Mouse (Mus musculus) cerebellum, adult 2 months (tissue): ENCODE data around the gene Usp6nl. TPM values are rescaled to one million over a fixed set of nuclear protein-coding genes. Genes with fewer than 3 reads are reported as not detected.
A peak's percentile ranks its signal among the peaks of the same experiment; 100 is the strongest.

Experiments used
- DNase-seq, 2 experiments: peaks; one replicate each; pipeline ENCODE4 v3.0.0; 2021
- H3K27ac ChIP-seq: fragments of 200-500 bp; 2 replicates; pipeline ENCODE4 v1.5.1; 2012; ENCODE audit warnings: low read length, control low read depth, inconsistent platforms; ENCODE audit not compliant: insufficient read depth
- H3K27me3 ChIP-seq: fragments of 200-500 bp; 2 replicates; pipeline ENCODE4 v1.6.1; 2012; ENCODE audit warnings: inconsistent platforms, mild to moderate bottlenecking, low read length, moderate library complexity; ENCODE audit not compliant: control insufficient read depth, insufficient read depth
- H3K4me1 ChIP-seq: fragments of 200-500 bp; 2 replicates; pipeline ENCODE4 v1.6.1; 2011; ENCODE audit warnings: low read length; ENCODE audit not compliant: control insufficient read depth, insufficient read depth
- H3K4me3 ChIP-seq: fragments of 200-500 bp; replicated peaks from 2 replicates; pipeline ENCODE3; 2011; ENCODE audit warnings: mild to moderate bottlenecking, low read depth, low read length, control low read depth; ENCODE audit not compliant: insufficient read depth
- CTCF ChIP-seq: fragments of 200-500 bp; IDR thresholded peaks from 2 replicates; pipeline ENCODE4 v1.5.1; 2011; ENCODE audit warnings: low read depth, mild to moderate bottlenecking, control low read depth, low read length, moderate library complexity, borderline replicate concordance; ENCODE audit not compliant: insufficient read depth
- POLR2A ChIP-seq: fragments of 200-500 bp; IDR thresholded peaks from 2 replicates; pipeline ENCODE4 v1.6.1; 2011; ENCODE audit warnings: low read length, control low read depth, borderline replicate concordance; ENCODE audit not compliant: insufficient read depth
- WGBS: fragments of 180-500 bp; shearing (Covaris S2); methylation state at CpG from one replicate; pipeline ENCODE4 v1.1.7; 2018; 5-methylcytosine and 5-hydroxymethylcytosine counted together
- polyA plus RNA-seq: library from polyadenylated mRNA; depleted of rRNA; stranded (reverse); fragments of >200 nt; gene quantifications from 2 replicates; pipeline ENCODE4 v1.2.3, GENCODE M21; 2012; rRNA removed

Gene Usp6nl
- polyA plus RNA-seq, 1 experiment, result 16.5 TPM

GRCm38 (mm10) chr2:6484179-6484578 lies 161.7 kb downstream of the Usp6nl start:
- no peaks in the 10 kb centered on the region for H3K27me3 ChIP-seq
- no peak for TF ChIP-seq POLR2A
- TF ChIP-seq CTCF, result no peak
- H3K27ac ChIP-seq, result no peak overlapping the region
- WGBS, result 96% methylated on average over 3 of the region's 3 CpGs
- peaks cover 21% of the 10 kb centered on the region for H3K4me1 ChIP-seq
- H3K4me3 ChIP-seq, result no peak overlapping the region
- no peak for DNase-seq

- peaks cover 17% of the 10 kb centered on the region for H3K4me1 ChIP-seq
- no peak for TF ChIP-seq CTCF
- no peak for TF ChIP-seq POLR2A
- 28% methylated on average over 10 of the region's 10 CpGs for WGBS
- DNase-seq, result peak; percentile 68 to 82
- no peak overlapping the region for H3K4me3 ChIP-seq
- no peaks in the 10 kb centered on the region for H3K27me3 ChIP-seq
- no peak overlapping the region for H3K27ac ChIP-seq
Observed at GRCm38 (mm10) chr2:6487566-6488488, 165.4 kb downstream of the Usp6nl start.

GRCm38 (mm10) chr2:6488489-6489056 lies 166.1 kb downstream of the Usp6nl start:
- WGBS, result 32% methylated on average over 14 of the region's 14 CpGs
- Histone ChIP-seq H3K4me3 (no peak overlapping the region), H3K27me3 (no peaks in the 10 kb centered on the region), H3K4me1 (peaks cover 14% of the 10 kb centered on the region), H3K27ac (no peak overlapping the region)
- DNase-seq, result no peak
- TF ChIP-seq CTCF, result no peak
- TF ChIP-seq POLR2A, result no peak

GRCm38 (mm10) chr2:6490076-6490475 lies 167.6 kb downstream of the Usp6nl start:
- DNase-seq, result no peak
- TF ChIP-seq POLR2A (no peak), CTCF (no peak)
- WGBS, result 97% methylated on average over 6 of the region's 6 CpGs
- H3K4me1 ChIP-seq, result peaks cover 14% of the 10 kb centered on the region
- H3K27me3 ChIP-seq, result no peaks in the 10 kb centered on the region
- H3K27ac ChIP-seq, result no peak overlapping the region
- H3K4me3 ChIP-seq, result no peak overlapping the region

DNA sequence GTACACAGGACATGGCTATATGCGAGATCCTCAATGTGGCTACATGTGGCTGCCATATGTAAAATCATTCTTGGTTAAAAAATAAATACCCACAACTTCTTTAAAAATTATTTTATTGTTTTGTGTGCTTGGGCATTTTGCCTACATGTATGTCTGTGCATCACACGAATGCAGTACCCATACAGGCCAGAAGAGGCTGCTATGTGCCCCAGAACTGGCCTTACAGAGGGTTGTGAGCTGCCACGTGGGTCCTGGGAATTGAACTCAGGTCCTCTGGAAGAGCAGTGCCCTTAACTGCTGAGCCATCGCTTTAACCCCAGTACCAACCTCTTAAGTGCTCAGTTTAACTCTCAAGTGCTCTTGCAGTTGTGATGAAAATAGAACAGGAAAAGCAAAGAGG lies 168.4 kb downstream of the Usp6nl start:
- H3K4me3 ChIP-seq, result no peak overlapping the region
- peaks cover 14% of the 10 kb centered on the region for H3K4me1 ChIP-seq
- H3K27ac ChIP-seq, result no peak overlapping the region
- TF ChIP-seq CTCF, result no peak
- no peak for TF ChIP-seq POLR2A
- 91% methylated on average over 4 of the region's 4 CpGs for WGBS
- no peak for DNase-seq
- H3K27me3 ChIP-seq, result no peaks in the 10 kb centered on the region

DNA sequence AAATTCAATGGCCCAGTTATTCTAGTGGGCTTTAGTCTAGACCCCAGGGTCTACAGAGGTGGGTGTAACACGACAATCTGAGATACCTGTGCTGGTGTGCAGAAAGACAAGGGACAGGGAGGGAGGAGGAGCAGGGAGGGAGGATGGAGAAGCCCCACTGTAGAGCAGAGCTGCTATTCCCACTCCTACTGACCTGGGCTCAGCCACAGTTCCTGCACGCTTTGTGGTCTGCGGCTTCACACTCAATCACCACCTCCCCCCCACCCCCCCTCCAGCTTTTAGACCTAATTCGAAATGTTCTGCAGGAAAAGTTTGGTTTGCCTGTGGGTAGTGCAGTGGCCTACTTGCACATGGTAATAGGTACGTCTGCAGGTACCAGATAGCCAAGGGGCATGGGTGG lies 171.4 kb downstream of the Usp6nl start:
- TF ChIP-seq CTCF (no peak), POLR2A (no peak)
- no peak for DNase-seq
- Histone ChIP-seq H3K4me3 (no peak overlapping the region), H3K27me3 (no peaks in the 10 kb centered on the region), H3K4me1 (no peaks in the 10 kb centered on the region; the same call in 1 of the 2 replicates), H3K27ac (no peak overlapping the region)
- 89% methylated on average over 5 of the region's 5 CpGs for WGBS

Other genes with a start within 250 kb of the Usp6nl start
- gene Proser2, start 192.5 kb upstream of the Usp6nl start, polyA plus RNA-seq, result 7.7 and 10.7 TPM in 2 replicates
- 3.1 and 3.3 TPM in 2 replicates for gene Echdc3, start 109.6 kb upstream of the Usp6nl start, polyA plus RNA-seq